Mouse (Mus musculus): ENCODE measurements at regions not wholly inside any gene's neighbourhood (a gene's known extent, or its start where the extent isn't known, plus 50 kb on each side); places are given as distances from the start of the nearest gene placed in this dataset.

- H3K4me2 ChIP-seq (replicated peaks) = no peak overlapping the region
- H3K9me3 ChIP-seq = 0 out of 2 replicates have a peak, but pooled peaks cover 5% of the 10 kb centered on the region
- no peak for ATAC-seq (ENCODE audit: low FRiP score, low read depth)
- 82% methylated on average over 8 of the region's 8 CpGs for WGBS
- H3K27me3 ChIP-seq = no peaks in the 10 kb centered on the region
- H3K36me3 ChIP-seq = no peaks in the 10 kb centered on the region
- H3K27ac ChIP-seq = no peak overlapping the region
- no peak overlapping the region for H3K4me3 ChIP-seq
- H3K9ac ChIP-seq = no peak overlapping the region
- H3K4me1 ChIP-seq = 0 out of 2 replicates have a peak, but pooled peaks cover 5% of the 10 kb centered on the region
Observed at GRCm38 (mm10) chr7:72601933-72602332, 295.5 kb upstream of the Mctp2 start.

- Histone ChIP-seq H3K27ac (no peak overlapping the region), H3K4me2 (replicated peaks) (no peak overlapping the region), H3K4me3 (no peak overlapping the region), H3K9ac (no peak overlapping the region), H3K9me3 (no peaks in the 10 kb centered on the region), H3K36me3 (no peaks in the 10 kb centered on the region), H3K27me3 (no peaks in the 10 kb centered on the region), H3K4me1 (no peaks in the 10 kb centered on the region; the same call in 1 of the 2 replicates)
- no peak for ATAC-seq (ENCODE audit: low FRiP score, low read depth)
- 64% methylated on average over 3 of the region's 3 CpGs for WGBS
Observed at GRCm38 (mm10) chr7:72609791-72610190, 303.4 kb upstream of the Mctp2 start.

- Histone ChIP-seq H3K36me3 (no peaks in the 10 kb centered on the region), H3K4me1 (no peaks in the 10 kb centered on the region; the same call in 1 of the 2 replicates), H3K4me3 (no peak overlapping the region), H3K27me3 (no peaks in the 10 kb centered on the region), H3K27ac (no peak overlapping the region), H3K9ac (no peak overlapping the region), H3K4me2 (replicated peaks) (no peak overlapping the region), H3K9me3 (no peaks in the 10 kb centered on the region)
- WGBS = 84% methylated on average over 4 of the region's 4 CpGs
- no peak for ATAC-seq (ENCODE audit: low FRiP score, low read depth)
Observed at GRCm38 (mm10) chr7:72615232-72615631, 308.8 kb upstream of the Mctp2 start.

- no peak for ATAC-seq (ENCODE audit: low FRiP score, low read depth)
- H3K4me3 ChIP-seq = no peak overlapping the region
- 63% methylated on average over 4 of the region's 4 CpGs for WGBS
- peaks cover 6% of the 10 kb centered on the region for H3K9me3 ChIP-seq
- H3K4me1 ChIP-seq = no peaks in the 10 kb centered on the region
- no peaks in the 10 kb centered on the region for H3K27me3 ChIP-seq
- H3K4me2 ChIP-seq (replicated peaks) = no peak overlapping the region
- no peak overlapping the region for H3K27ac ChIP-seq
- H3K36me3 ChIP-seq = no peaks in the 10 kb centered on the region
- H3K9ac ChIP-seq = no peak overlapping the region
Observed at GRCm38 (mm10) chr7:72627369-72627768, 321.0 kb upstream of the Mctp2 start.

GRCm38 (mm10) chr7:72639566-72639965 lies 333.2 kb upstream of the Mctp2 start:
- WGBS = 80% methylated on average over 2 of the region's 2 CpGs

GRCm38 (mm10) chr7:72675018-72675417 lies 368.6 kb upstream of the Mctp2 start:
- no peak for ATAC-seq (ENCODE audit: low FRiP score, low read depth)

More at GRCm38 (mm10) chr7:72639566-72639965, 333.2 kb upstream of the Mctp2 start:
- H3K36me3 ChIP-seq = no peaks in the 10 kb centered on the region
- no peak overlapping the region for H3K9ac ChIP-seq
- no peaks in the 10 kb centered on the region for H3K9me3 ChIP-seq
- H3K4me1 ChIP-seq = no peaks in the 10 kb centered on the region
- no peak overlapping the region for H3K4me3 ChIP-seq
- no peak for ATAC-seq (ENCODE audit: low FRiP score, low read depth)
- no peak overlapping the region for H3K27ac ChIP-seq
- no peaks in the 10 kb centered on the region for H3K27me3 ChIP-seq
- no peak overlapping the region for H3K4me2 ChIP-seq (replicated peaks)

GRCm38 (mm10) chr7:72685803-72686202 lies 379.4 kb upstream of the Mctp2 start:
- no peak for ATAC-seq (ENCODE audit: low FRiP score, low read depth)
- WGBS = 48% methylated on average over 2 of the region's 2 CpGs
- Histone ChIP-seq H3K27me3 (no peaks in the 10 kb centered on the region), H3K4me1 (no peaks in the 10 kb centered on the region), H3K9ac (no peak overlapping the region), H3K36me3 (no peaks in the 10 kb centered on the region), H3K4me3 (no peak overlapping the region), H3K9me3 (no peaks in the 10 kb centered on the region), H3K4me2 (replicated peaks) (no peak overlapping the region), H3K27ac (no peak overlapping the region)

More at GRCm38 (mm10) chr7:72675018-72675417, 368.6 kb upstream of the Mctp2 start:
- Histone ChIP-seq H3K36me3 (no peaks in the 10 kb centered on the region), H3K4me3 (no peak overlapping the region), H3K9me3 (no peaks in the 10 kb centered on the region), H3K27me3 (no peaks in the 10 kb centered on the region), H3K9ac (no peak overlapping the region), H3K4me1 (no peaks in the 10 kb centered on the region), H3K4me2 (replicated peaks) (no peak overlapping the region), H3K27ac (no peak overlapping the region)
- WGBS = 71% methylated on average over 6 of the region's 6 CpGs

- Histone ChIP-seq H3K9me3 (no peaks in the 10 kb centered on the region), H3K4me3 (no peak overlapping the region), H3K9ac (no peak overlapping the region), H3K4me2 (replicated peaks) (no peak overlapping the region), H3K36me3 (no peaks in the 10 kb centered on the region), H3K27me3 (no peaks in the 10 kb centered on the region), H3K27ac (no peak overlapping the region), H3K4me1 (no peaks in the 10 kb centered on the region)
- ATAC-seq (ENCODE audit: low FRiP score, low read depth) = no peak
- WGBS = 44% methylated on average over 4 of the region's 4 CpGs
Observed at GRCm38 (mm10) chr7:72687356-72687755, 380.9 kb upstream of the Mctp2 start.

GRCm38 (mm10) chr7:72691396-72691795 lies 385.0 kb upstream of the Mctp2 start:
- 76% methylated on average over 3 of the region's 3 CpGs for WGBS
- Histone ChIP-seq H3K27me3 (no peaks in the 10 kb centered on the region), H3K4me3 (no peak overlapping the region), H3K4me1 (no peaks in the 10 kb centered on the region), H3K9me3 (no peaks in the 10 kb centered on the region), H3K27ac (no peak overlapping the region), H3K4me2 (replicated peaks) (no peak overlapping the region), H3K36me3 (no peaks in the 10 kb centered on the region), H3K9ac (no peak overlapping the region)
- no peak for ATAC-seq (ENCODE audit: low FRiP score, low read depth)

- no peaks in the 10 kb centered on the region for H3K27me3 ChIP-seq
- H3K9me3 ChIP-seq = no peaks in the 10 kb centered on the region
- no peak for ATAC-seq (ENCODE audit: low FRiP score, low read depth)
- 72% methylated on average over 9 of the region's 9 CpGs for WGBS
- H3K36me3 ChIP-seq = no peaks in the 10 kb centered on the region
- no peak overlapping the region for H3K4me2 ChIP-seq (replicated peaks)
- no peak overlapping the region for H3K9ac ChIP-seq
- no peak overlapping the region for H3K27ac ChIP-seq
- no peak overlapping the region for H3K4me3 ChIP-seq
- H3K4me1 ChIP-seq = no peaks in the 10 kb centered on the region
Observed at GRCm38 (mm10) chr7:72691859-72692258, 385.5 kb upstream of the Mctp2 start.

GRCm38 (mm10) chr7:72696736-72697135 lies 390.3 kb upstream of the Mctp2 start:
- Histone ChIP-seq H3K27me3 (no peaks in the 10 kb centered on the region), H3K9ac (no peak overlapping the region), H3K36me3 (no peaks in the 10 kb centered on the region), H3K27ac (no peak overlapping the region), H3K9me3 (peaks cover 5% of the 10 kb centered on the region; the same call in 1 of the 2 replicates), H3K4me2 (replicated peaks) (no peak overlapping the region), H3K4me1 (no peaks in the 10 kb centered on the region), H3K4me3 (no peak overlapping the region)
- 83% methylated on average over 3 of the region's 3 CpGs for WGBS
- no peak for ATAC-seq (ENCODE audit: low FRiP score, low read depth)

GRCm38 (mm10) chr7:72703652-72704341 lies 397.4 kb upstream of the Mctp2 start:
- H3K27ac ChIP-seq = no peak overlapping the region
- no peak overlapping the region for H3K4me2 ChIP-seq (replicated peaks)
- WGBS = 30% methylated on average over 5 of the region's 5 CpGs
- ATAC-seq (ENCODE audit: low FRiP score, low read depth) = peak; percentile 90
- H3K4me3 ChIP-seq = no peak overlapping the region
- no peak overlapping the region for H3K9ac ChIP-seq
- no peaks in the 10 kb centered on the region for H3K36me3 ChIP-seq
- H3K4me1 ChIP-seq = peaks cover 2% of the 10 kb centered on the region; the same call in 1 of the 2 replicates
- no peaks in the 10 kb centered on the region for H3K27me3 ChIP-seq
- H3K9me3 ChIP-seq = no peaks in the 10 kb centered on the region
